Mouse (Mus musculus): ENCODE results near the gene Klf12.

The Klf12 gene

GRCm38 (mm10) chr14:100231384-100231783, 53.1 kb downstream of the Klf12 start:
- DNase-seq (ENCODE audit: low spot score): no peak

- no peak for DNase-seq (ENCODE audit: low spot score)
Measured at GRCm38 (mm10) chr14:100228120-100228519, 56.4 kb downstream of the Klf12 start.

- DNase-seq (ENCODE audit: low spot score): no peak
Measured at GRCm38 (mm10) chr14:100227717-100228116, 56.8 kb downstream of the Klf12 start.

GRCm38 (mm10) chr14:100224151-100224550, 60.3 kb downstream of the Klf12 start:
- DNase-seq (ENCODE audit: low spot score): no peak

GRCm38 (mm10) chr14:100222260-100222659, 62.2 kb downstream of the Klf12 start:
- no peak for DNase-seq (ENCODE audit: low spot score)

GRCm38 (mm10) chr14:100215213-100215785, 69.2 kb downstream of the Klf12 start:
- DNase-seq (ENCODE audit: low spot score): no peak

- DNase-seq (ENCODE audit: low spot score): no peak
Measured at GRCm38 (mm10) chr14:100213066-100213465, 71.4 kb downstream of the Klf12 start.

- no peak for DNase-seq (ENCODE audit: low spot score)
Measured at GRCm38 (mm10) chr14:100211826-100212117, 72.7 kb downstream of the Klf12 start.

GRCm38 (mm10) chr14:100211036-100211825, 73.2 kb downstream of the Klf12 start:
- DNase-seq (ENCODE audit: low spot score): peak; percentile 16

- DNase-seq (ENCODE audit: low spot score): no peak
Measured at GRCm38 (mm10) chr14:100209814-100210419, 74.6 kb downstream of the Klf12 start.

GRCm38 (mm10) chr14:100207081-100207480, 77.4 kb downstream of the Klf12 start:
- DNase-seq (ENCODE audit: low spot score): no peak

GRCm38 (mm10) chr14:100206207-100206606, 78.3 kb downstream of the Klf12 start:
- DNase-seq (ENCODE audit: low spot score): no peak

- no peak for DNase-seq (ENCODE audit: low spot score)
Measured at GRCm38 (mm10) chr14:100200058-100200688, 84.3 kb downstream of the Klf12 start.

GRCm38 (mm10) chr14:100198636-100199035, 85.8 kb downstream of the Klf12 start:
- no peak for DNase-seq (ENCODE audit: low spot score)

- no peak for DNase-seq (ENCODE audit: low spot score)
Measured at GRCm38 (mm10) chr14:100197199-100197598, 87.3 kb downstream of the Klf12 start.

- no peak for DNase-seq (ENCODE audit: low spot score)
Measured at GRCm38 (mm10) chr14:100189490-100190197, 94.8 kb downstream of the Klf12 start.

- no peak for DNase-seq (ENCODE audit: low spot score)
Measured at GRCm38 (mm10) chr14:100187372-100187771, 97.1 kb downstream of the Klf12 start.

GRCm38 (mm10) chr14:100177796-100178195, 106.7 kb downstream of the Klf12 start:
- DNase-seq (ENCODE audit: low spot score): no peak

- DNase-seq (ENCODE audit: low spot score): no peak
Measured at GRCm38 (mm10) chr14:100165075-100165474, 119.4 kb downstream of the Klf12 start.

GRCm38 (mm10) chr14:100156639-100157038, 127.8 kb downstream of the Klf12 start:
- DNase-seq (ENCODE audit: low spot score): no peak

GRCm38 (mm10) chr14:100147666-100148065, 136.8 kb downstream of the Klf12 start:
- no peak for DNase-seq (ENCODE audit: low spot score)

GRCm38 (mm10) chr14:100140370-100140769, 144.1 kb downstream of the Klf12 start:
- no peak for DNase-seq (ENCODE audit: low spot score)
